Mouse (Mus musculus) neural tube, embryonic 10.5 days (tissue): Measurements from ENCODE around the gene Carmil1.

Experiments
- DNase-seq: peaks from one replicate; pipeline ENCODE4 v3.0.0-alpha.2; 2017; ENCODE audit warnings: low spot score; ENCODE audit errors: extremely low spot score

The Carmil1 gene

DNA sequence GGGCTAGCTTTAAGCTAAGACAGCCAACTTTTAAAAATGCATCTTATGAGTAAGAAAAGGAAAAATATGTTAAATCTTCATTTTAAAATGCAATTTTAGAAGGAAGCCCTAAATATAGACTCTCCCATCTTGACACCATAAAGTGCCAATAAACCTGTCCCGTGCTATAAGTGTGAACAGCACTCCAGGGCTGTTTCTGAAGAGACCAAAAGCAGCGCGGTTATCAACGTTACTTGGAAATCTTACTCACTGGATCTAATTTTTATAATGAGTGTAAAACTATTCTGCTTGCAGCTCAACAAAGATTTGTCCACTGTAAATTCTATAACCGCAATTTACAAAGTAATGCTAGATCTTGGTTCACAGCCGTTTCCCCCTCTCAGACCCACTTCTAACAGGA is 232.0 kb downstream of the Carmil1 start:
- no peak for DNase-seq

DNA sequence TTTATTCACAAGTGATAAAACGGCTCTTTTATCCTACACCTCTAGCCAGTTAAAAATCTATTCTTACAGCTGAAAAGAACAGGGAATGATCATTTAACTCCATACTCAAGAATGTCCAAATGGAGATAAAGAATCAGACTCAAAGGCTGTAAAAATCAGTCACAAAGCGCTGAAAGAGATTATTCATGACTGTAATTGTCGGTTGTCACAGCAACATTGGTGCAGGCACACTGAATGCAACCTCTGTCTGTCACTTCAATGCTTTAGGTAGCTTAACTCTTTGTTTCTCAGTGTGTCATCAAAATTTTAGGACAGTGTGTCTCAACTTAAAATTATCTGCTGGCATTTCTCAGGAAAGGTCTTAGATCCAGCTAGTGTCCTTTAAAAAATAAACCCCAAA is 235.3 kb downstream of the Carmil1 start:
- no peak for DNase-seq

DNA sequence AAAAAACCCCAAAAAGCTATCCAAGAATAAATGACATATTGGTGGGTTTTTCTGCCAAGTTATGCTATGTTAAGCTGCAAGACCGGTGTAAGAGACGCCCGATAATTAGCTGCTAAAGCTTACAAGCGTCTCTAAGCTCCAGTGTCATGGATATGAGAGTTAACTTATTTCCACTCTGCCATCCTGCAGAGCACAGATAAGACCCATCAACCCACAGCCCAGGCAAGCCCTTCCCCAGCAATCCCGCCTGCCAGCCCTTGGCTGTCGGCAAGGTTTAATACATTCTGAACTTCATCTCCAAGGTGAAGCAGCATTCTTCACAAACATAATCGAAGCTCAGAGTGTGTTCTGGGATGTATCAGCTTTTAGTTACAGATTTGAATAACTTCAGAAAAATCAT is 240.4 kb downstream of the Carmil1 start:
- no peak for DNase-seq

DNA sequence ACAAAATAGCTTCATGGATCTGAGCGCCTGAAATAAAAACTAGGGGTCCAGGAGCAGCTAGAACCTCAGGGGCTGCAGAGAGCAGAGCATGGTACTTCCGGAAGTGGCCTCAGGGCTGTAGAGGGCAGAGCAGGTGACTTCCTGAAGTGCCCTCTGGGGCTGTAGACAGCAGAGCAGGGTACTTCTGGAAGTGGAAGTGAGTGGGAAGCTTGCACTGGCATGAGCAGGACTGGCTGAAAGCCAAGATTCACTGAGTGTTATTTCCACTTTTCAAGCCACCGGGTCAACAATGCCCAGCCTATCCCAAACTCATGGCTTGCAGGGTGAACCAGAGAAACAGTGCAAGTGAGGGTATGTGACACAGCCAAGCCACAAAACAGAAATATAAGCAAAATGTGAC is 243.1 kb downstream of the Carmil1 start:
- DNase-seq: no peak

DNA sequence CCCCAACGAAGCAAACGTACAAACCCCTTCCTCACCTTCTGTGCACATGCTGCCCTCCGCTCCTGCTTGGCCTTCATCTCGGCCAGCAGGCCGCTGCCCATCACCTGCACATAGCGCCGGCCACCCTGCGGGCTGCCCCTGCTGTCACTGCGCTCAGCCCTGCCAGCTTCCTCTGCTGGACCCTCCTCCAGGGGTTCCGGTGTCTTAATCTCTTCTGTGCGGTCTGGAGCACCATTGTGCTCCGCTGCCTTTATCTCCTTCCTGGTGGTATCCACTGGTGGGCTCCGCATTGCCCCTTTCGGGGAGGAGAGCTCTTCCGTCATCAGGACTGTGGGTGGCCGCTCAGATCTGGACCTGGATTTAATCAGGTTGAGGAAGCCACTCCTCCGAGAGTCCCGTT is 244.4 kb downstream of the Carmil1 start:
- DNase-seq: no peak

DNA sequence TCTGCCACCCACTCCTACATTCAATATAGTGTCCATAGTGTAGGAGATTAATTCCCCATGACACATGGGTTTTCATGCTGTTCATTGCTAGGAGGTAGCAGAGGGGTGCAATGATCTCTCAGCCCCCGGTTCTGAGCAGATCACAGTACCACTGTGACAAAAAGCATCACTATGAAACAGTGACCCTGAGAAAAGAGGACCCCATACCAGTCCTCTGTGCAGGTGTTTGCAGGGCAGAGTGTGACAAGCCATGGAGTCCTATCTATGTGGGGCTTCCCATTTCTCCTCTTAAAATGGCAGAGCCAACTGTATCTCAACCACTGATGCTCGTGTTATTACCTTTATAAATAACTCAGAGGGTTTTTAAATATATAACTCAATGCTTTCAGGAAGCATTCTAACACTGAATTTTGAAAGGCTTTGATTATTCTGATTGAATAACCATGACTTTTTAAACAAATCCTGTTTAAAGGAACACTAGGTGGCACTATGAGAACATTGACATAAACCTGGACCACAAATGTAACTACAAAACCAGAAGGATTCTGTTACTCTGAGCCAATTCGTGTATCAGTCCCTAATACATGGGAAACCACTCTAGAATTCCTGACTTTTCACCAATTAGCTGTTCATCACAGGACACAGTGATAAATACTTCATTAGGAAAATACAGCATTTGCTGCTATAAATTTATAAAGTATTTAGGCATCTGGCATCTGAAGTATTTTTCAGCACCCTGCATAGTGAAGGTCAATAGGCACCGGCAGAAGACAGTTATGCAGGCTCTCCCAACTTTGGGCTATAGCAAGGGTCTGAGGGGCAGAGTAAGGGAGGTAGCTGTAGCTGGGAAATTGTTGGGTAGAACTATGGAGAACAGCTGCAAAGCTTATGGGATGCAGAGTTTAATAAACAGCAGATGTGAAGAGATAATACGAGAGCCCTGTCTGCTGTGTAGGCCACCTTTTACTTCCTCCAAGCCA is 253.1 kb downstream of the Carmil1 start:
- DNase-seq: no peak

DNA sequence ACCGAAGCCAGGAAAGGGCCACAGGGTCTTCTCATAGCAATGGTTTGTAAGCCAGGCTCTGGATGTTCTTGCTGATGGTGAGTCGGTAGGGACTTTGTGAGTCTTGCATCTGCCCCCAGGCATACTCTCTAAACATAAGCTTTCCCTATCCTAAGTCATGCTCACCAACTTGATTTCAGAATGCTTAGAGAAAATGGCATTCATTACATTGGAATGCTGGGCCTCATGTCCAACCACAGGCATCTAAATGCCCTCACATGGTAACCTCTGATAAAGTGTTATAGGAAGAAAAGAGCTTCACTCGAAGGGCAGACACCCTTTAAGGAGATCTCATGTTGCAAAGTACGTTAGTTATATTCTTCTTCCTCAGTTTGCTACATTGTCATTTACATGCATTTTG is 262.1 kb downstream of the Carmil1 start:
- DNase-seq: no peak

DNA sequence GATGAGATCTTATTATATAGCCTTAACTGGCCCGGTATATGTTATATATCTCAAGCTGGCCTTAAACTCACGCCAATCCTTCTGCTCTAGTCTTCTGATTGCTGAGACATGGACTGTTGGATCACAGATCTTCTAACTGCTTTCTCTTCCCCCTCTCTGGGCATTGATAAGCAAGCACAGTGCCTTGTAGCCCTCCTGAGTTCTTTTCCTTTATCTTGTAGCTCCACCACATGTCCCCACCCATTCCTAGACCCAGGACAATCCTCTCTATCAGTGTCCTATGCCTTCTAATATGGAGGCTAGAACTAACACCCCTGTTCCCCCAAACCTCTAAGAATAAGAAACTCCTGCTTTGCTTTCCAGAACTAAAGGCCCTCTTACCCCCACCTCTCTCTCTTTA is 275.1 kb downstream of the Carmil1 start:
- DNase-seq: no peak

DNA sequence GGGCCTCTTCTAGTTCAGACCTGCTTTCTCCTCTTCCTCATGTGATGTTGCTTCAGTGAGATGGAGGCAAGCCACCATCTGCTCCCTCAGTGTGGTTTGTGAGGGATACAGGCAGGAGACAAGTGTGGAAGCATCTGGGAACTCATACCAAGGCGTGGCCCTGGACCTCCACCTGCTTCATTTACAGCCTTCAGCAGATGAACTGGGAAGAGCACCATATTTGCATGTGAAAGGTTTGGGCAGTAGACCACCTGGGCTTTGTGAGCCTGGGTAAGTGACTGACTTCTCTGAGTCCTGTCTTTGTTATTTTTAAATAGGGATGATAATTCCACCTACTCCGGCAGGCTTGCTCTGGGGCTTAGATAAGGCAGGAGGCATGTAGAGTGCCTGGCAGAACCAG is 278.8 kb downstream of the Carmil1 start:
- DNase-seq: no peak

DNA sequence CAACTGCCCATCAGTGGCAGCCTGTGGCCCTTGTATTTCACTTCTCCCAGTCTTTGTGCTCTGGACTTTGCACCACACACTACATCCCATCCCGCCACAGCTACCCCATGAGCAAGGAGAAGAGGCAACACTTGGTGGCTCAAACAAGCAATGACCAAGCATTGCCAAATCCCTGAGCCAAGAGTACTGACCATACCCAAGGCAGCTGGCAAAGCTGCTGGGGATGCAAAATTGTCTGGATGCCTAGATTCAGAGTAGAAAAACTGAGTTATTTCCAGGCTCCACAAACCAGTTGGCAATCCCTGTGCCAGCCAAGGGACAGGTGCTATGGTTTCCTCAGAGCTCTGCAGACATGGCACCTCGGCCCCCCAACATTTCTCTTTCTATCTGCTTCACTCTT is 279.5 kb downstream of the Carmil1 start:
- DNase-seq: no peak

DNA sequence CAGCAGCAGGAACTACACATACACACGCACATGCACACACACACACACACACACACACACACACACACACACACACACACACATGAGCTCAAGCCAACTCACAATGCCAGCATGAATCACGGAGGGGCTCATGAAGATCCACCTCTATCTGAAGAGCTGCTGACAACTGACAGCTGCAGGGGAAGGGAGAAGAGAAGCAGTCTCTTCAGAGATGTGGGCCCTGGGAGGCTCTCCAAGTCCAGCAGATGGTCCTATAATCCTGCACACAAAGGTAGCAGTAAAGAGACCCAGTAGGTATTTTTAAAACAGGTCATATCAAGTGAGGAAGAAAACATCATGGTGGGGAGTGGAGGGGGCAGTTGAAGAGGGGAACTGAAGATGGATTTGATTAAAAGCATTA is 281.8 kb downstream of the Carmil1 start:
- no peak for DNase-seq

DNA sequence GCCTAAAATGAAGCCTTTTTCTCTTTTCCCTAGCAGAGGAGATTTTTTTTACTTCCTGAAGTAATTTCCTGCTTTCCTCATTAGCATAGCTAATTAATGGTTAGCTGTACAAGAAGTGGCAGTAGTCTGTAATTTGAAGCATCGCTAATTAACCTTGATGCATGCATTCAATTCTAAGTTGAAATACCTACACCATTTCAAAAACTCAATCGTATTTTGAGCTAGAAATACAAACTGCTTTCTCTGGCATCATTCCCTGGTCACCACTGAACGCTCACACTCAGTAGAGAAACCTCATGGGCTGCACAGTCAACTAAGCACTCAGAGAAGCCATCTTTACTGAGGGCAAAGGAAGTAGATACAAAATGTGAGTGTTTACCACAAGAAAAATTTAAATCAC is 285.8 kb downstream of the Carmil1 start:
- no peak for DNase-seq

DNA sequence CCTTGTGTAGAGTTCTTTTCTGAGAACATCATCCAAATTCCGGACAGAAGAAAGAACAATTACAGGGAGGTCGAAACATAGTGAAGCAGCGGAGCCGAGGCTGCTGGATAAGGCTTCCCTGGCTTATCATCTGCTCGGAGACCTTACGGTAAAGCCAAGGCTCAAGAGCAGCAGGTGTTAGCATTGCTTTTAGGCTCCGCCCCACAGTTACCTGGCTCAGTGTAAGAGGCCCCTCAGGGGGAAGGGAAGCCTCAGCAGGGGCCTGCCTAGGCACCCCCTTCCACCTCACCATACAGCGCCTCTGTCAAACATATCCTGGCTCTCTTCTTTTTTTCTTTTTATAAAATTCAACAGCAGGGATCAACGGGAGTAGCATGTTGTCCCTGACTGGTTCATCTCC is 286.6 kb downstream of the Carmil1 start:
- DNase-seq: no peak

DNA sequence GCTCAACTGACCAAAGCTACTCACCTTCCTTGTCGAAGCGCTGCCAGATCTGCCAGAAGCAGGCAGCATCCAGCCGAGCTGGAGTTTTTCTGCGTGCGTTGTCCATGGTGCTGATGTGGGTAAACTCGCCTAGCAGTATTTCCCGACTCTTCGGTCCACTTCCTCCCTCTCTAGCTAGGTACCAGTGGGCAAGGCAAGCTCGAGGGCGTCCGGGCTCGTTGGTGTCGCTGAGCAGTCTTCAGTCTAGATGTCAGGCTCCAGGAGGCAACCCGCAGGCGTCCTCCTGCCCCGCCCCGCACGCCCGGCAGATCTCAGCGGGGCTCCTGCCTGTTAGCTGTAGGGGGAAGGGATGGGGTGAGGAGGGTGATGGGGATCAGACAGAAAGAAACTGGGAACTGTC is 289.7 kb downstream of the Carmil1 start, which contains the start of gene Scgn:
Gene Scgn, minus strand, starts transcription at position 287 of the 400 bp plus-strand sequence.
- peak; percentile 71 for DNase-seq

DNA sequence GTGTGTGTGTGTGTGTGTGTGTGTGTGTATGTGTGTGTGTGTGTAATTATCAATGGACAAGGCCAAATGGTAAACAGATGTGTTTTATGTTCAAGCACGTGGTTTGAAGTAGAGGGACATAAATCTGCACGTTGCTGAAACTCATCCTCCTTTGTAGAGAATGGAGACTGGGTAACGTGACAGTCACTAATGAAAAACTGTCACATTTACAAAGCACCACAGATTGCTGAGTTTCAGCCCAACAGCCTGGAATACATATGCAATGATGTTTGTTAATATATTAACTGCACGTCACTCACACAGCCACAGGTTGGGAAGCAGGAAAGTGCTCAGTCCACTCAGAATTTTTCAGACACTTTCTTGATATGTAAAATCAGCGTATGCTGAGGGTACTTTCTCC is 290.1 kb downstream of the Carmil1 start:
- DNase-seq: no peak

DNA sequence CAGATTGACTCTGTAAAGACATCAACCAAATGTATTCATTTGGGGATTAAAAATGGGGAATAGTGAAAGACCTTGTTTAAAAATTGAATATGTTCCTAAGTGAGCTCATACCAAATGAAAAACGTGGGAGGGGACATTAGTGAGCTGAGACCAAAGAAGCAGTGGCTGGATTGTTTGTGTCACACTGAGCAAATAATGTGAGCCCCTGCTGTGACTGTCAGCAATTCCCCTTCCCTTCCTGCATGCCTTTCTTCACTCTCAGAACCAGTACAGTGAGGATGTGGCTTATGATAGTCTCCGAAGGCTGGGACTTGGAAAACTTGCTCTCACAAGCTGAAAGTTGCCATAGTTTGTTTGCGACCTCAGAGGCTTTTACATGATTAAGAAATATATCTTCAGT is 295.5 kb downstream of the Carmil1 start:
- DNase-seq: no peak

DNA sequence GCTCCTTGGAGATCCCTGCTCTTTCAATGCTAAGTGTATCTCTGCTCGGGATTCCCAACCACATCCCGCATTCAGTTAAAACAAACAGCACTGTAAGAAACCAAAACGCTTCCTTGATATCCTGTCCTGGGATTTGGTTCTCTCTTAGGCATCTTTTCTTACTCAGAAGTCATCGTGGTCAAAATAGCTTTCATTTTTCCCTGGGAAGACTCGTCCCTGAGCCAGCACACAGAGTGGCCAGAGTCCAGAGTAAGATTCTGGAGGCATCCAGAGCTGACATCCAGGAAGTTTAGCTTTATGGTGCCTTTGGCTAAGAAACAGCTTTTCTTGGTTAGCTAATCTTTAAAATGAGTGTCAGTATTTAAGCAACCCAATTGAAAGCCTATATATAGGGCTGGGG is 308.3 kb downstream of the Carmil1 start:
- DNase-seq: no peak

DNA sequence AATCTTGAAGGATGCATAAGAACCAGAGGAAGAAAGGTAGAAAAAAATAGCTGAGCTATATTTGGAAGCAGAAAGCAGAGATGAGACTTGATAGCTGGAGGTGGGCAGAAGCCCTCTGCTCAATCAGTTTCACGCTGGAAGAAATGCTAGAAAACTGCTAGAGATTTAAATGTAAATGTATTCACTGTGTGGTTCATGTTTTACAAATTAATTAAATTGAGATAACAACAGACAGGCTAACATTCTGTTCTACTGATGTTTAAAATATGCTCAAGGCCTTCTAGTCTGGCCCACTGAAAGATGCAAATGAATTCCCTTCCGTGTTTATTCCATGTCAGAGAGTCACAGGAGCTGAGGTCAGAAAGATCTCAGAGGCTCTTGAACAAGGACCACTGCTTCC is 308.7 kb downstream of the Carmil1 start:
- no peak for DNase-seq

DNA sequence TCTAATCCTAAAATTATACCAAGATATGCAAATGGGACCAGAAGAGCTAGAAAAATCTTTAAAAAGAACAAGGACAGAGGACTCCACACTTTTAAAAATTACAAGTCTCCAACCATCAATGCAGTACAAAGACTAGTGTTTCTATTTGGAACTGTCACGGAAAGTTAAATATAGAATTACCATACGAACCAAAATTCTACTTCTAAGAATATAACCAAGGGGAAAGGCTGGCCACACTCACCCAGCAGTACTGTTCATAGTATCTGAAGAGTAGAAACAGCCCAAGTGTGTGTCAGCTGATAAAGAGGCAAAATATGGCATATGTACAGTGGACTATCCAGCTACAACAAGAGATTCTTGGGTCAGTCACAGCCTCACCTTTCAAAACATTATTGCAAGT is 315.7 kb downstream of the Carmil1 start:
- no peak for DNase-seq
